Comparison of ENCODE assay signal across 8 mouse cellular contexts in genomic region chr3:130760711-130761435, GRCm38 (mm10). TPM values are rescaled to one million over a fixed set of nuclear protein-coding genes. Genes with fewer than 3 reads are reported as not detected.
DNase-seq lines count a peak whose midpoint lies in the region; ATAC-seq and TF ChIP-seq lines count a peak whose summit lies in the region.

No protein-coding gene starts in this region.

- DNase-seq in forebrain, embryonic 11.5 days (ENCODE audit: low spot score): peak; percentile 66
- DNase-seq in cerebellum, adult 2 months: peak; percentile 24 to 35
- DNase-seq in gastrocnemius, postnatal 14 days: peak; percentile 29
- peak; percentile 11 to 59 for DNase-seq in layer of hippocampus, postnatal 36 days
- DNase-seq in midbrain, embryonic 10.5 days (ENCODE audit: low spot score): peak; percentile 43
- DNase-seq in spleen, postnatal 10 days (ENCODE audit: low spot score in 2 of 2): peak; percentile 32 to 75

- no peak for TF ChIP-seq POLR2A in ES-Bruce4 (IDR thresholded peaks at IDR 0.05; ENCODE audit: insufficient read depth, low read length)
- no peak for TF ChIP-seq POLR2A in cerebellum, adult 2 months (IDR thresholded peaks at IDR 0.05; ENCODE audit: borderline replicate concordance, insufficient read depth, low read length)

- H3K9me3 ChIP-seq in forebrain, embryonic 11.5 days (ENCODE audit: control insufficient read depth, low read length): no peaks in the 10 kb centered on the region
- no peaks in the 10 kb centered on the region for H3K9me3 ChIP-seq in forebrain, embryonic 13.5 days (replicated peaks)
- no peaks in the 10 kb centered on the region for H3K9me3 ChIP-seq in ES-Bruce4 (replicated peaks; ENCODE audit: control insufficient read depth, insufficient read depth, low read length, poor library complexity, severe bottlenecking)
- H3K9me3 ChIP-seq in midbrain, embryonic 10.5 days (replicated peaks): no peaks in the 10 kb centered on the region

- H3K27ac ChIP-seq in forebrain, embryonic 11.5 days (ENCODE audit: low read depth, low read length): no peak overlapping the region
- H3K27ac ChIP-seq in forebrain, embryonic 13.5 days: no peak overlapping the region
- H3K27ac ChIP-seq in ES-Bruce4 (ENCODE audit: insufficient read depth, low read length): no peak overlapping the region
- no peak overlapping the region for H3K27ac ChIP-seq in cerebellum, adult 2 months (ENCODE audit: insufficient read depth, low read length)
- H3K27ac ChIP-seq in midbrain, embryonic 10.5 days (replicated peaks): no peak overlapping the region; the same call in 1 of the 2 replicates

- no peaks in the 10 kb centered on the region for H3K27me3 ChIP-seq in forebrain, embryonic 11.5 days (ENCODE audit: control insufficient read depth, insufficient read depth, low read length)
- no peaks in the 10 kb centered on the region for H3K27me3 ChIP-seq in forebrain, embryonic 13.5 days
- H3K27me3 ChIP-seq in ES-Bruce4 (ENCODE audit: control insufficient read depth, insufficient read depth, low read length, poor library complexity, severe bottlenecking): no peaks in the 10 kb centered on the region
- no peaks in the 10 kb centered on the region for H3K27me3 ChIP-seq in cerebellum, adult 2 months (ENCODE audit: control insufficient read depth, insufficient read depth, low read length)
- H3K27me3 ChIP-seq in midbrain, embryonic 10.5 days (ENCODE audit: low read depth, poor library complexity, severe bottlenecking): no peaks in the 10 kb centered on the region

- no peak overlapping the region for H3K4me2 ChIP-seq in forebrain, embryonic 11.5 days (ENCODE audit: low read depth, low read length, severe bottlenecking)
- H3K4me2 ChIP-seq in forebrain, embryonic 13.5 days: no peak overlapping the region

- H3K4me1 ChIP-seq in forebrain, embryonic 11.5 days (replicated peaks; ENCODE audit: control insufficient read depth, insufficient read depth, low read length): peaks cover 5% of the 10 kb centered on the region; the same call in 1 of the 2 replicates
- H3K4me1 ChIP-seq in forebrain, embryonic 13.5 days: peaks cover 19% of the 10 kb centered on the region
- no peaks in the 10 kb centered on the region for H3K4me1 ChIP-seq in ES-Bruce4 (ENCODE audit: control insufficient read depth, insufficient read depth, low read length)
- H3K4me1 ChIP-seq in cerebellum, adult 2 months (ENCODE audit: control insufficient read depth, insufficient read depth, low read length): no peaks in the 10 kb centered on the region
- H3K4me1 ChIP-seq in midbrain, embryonic 10.5 days: peaks cover 30% of the 10 kb centered on the region

- H3K9ac ChIP-seq in forebrain, embryonic 11.5 days (ENCODE audit: low read length): no peak overlapping the region
- no peak overlapping the region for H3K9ac ChIP-seq in forebrain, embryonic 13.5 days
- H3K9ac ChIP-seq in ES-Bruce4 (ENCODE audit: low read depth, poor library complexity, severe bottlenecking): no peak overlapping the region

- TF ChIP-seq CTCF in ES-Bruce4 (IDR thresholded peaks at IDR 0.05; ENCODE audit: low read depth, low read length): peak; percentile 42
- TF ChIP-seq CTCF in cerebellum, adult 2 months (IDR thresholded peaks at IDR 0.05; ENCODE audit: borderline replicate concordance, insufficient read depth, low read depth, low read length): peak; percentile 61; the same call in 1 of the 2 replicates

- no peak overlapping the region for H3K4me3 ChIP-seq in forebrain, embryonic 11.5 days (ENCODE audit: low read depth, low read length)
- no peak overlapping the region for H3K4me3 ChIP-seq in forebrain, embryonic 13.5 days
- no peak overlapping the region for H3K4me3 ChIP-seq in ES-Bruce4 (ENCODE audit: low read depth, low read length)
- no peak overlapping the region for H3K4me3 ChIP-seq in cerebellum, adult 2 months (replicated peaks; ENCODE audit: insufficient read depth, low read depth, low read length)
- no peak overlapping the region for H3K4me3 ChIP-seq in midbrain, embryonic 10.5 days

- intact Hi-C loops in gastrocnemius, postnatal 14 days (cut with DNase I; ENCODE audit: low total_unique reads): loop anchor here (2.0 kb wide), 1 partner anchor 474 kb away; no protein-coding TSS in a partner anchor

- no peaks in the 10 kb centered on the region for H3K36me3 ChIP-seq in forebrain, embryonic 11.5 days (ENCODE audit: control insufficient read depth, insufficient read depth, low read length)
- H3K36me3 ChIP-seq in forebrain, embryonic 13.5 days (ENCODE audit: poor library complexity, severe bottlenecking): no peaks in the 10 kb centered on the region
- H3K36me3 ChIP-seq in ES-Bruce4 (ENCODE audit: control insufficient read depth, insufficient read depth, low read length, poor library complexity, severe bottlenecking): no peaks in the 10 kb centered on the region
- no peaks in the 10 kb centered on the region for H3K36me3 ChIP-seq in midbrain, embryonic 10.5 days

- ATAC-seq in forebrain, embryonic 11.5 days (replicated peaks; ENCODE audit: low FRiP score): no peak
- no peak for ATAC-seq in forebrain, embryonic 13.5 days

- WGBS in forebrain, embryonic 11.5 days: 63% methylated on average over 24 of the region's 24 CpGs
- WGBS in forebrain, embryonic 13.5 days: 58% methylated on average over 24 of the region's 24 CpGs
- WGBS in cerebellum, adult 2 months: 57% methylated on average over 24 of the region's 24 CpGs
- WGBS in midbrain, embryonic 10.5 days: 60% methylated on average over 24 of the region's 24 CpGs

- TF ChIP-seq EP300 in ES-Bruce4 (IDR thresholded peaks at IDR 0.05; ENCODE audit: insufficient read depth, low read depth, low read length): no peak

RNA-seq across cellular contexts. Expression of gene Rpl34, which starts 30.7 kb away (rescaled TPM):
- 687 and 743 TPM in 2 replicates for polyA plus RNA-seq in forebrain, embryonic 11.5 days (2014; fragmentation: Nextera tagmentation; extraction: Ambion mirVana)
- 732 and 770 TPM in 2 replicates for polyA plus RNA-seq in forebrain, embryonic 13.5 days (2015; fragmentation: Nextera tagmentation; extraction: Ambion mirVana)
- 1,289 and 1,419 TPM in 2 replicates for polyA plus RNA-seq in ES-Bruce4 (2011; ENCODE audit: insufficient read depth, insufficient read length, low read depth, missing spikeins)
- polyA plus RNA-seq in cerebellum, adult 2 months (2012; rRNA removed): 913 and 926 TPM in 2 replicates
- 100 to 1,000 TPM; 465 to 522 TPM for total RNA-seq in gastrocnemius, postnatal 14 days (2021)
- 100 to 1,000 TPM; 327 to 329 TPM for total RNA-seq in layer of hippocampus, postnatal 36 days (2021)
- polyA plus RNA-seq in midbrain, embryonic 10.5 days (2016; fragmentation: Nextera tagmentation; extraction: Ambion mirVana): 751 and 868 TPM in 2 replicates

RNA-seq across cellular contexts. Expression of gene Ostc, which starts 51.6 kb away (rescaled TPM):
- polyA plus RNA-seq in forebrain, embryonic 11.5 days (2014; fragmentation: Nextera tagmentation; extraction: Ambion mirVana): 300 and 308 TPM in 2 replicates
- 281 and 290 TPM in 2 replicates for polyA plus RNA-seq in forebrain, embryonic 13.5 days (2015; fragmentation: Nextera tagmentation; extraction: Ambion mirVana)
- polyA plus RNA-seq in ES-Bruce4 (2011; ENCODE audit: insufficient read depth, insufficient read length, low read depth, missing spikeins): 170 and 180 TPM in 2 replicates
- 62.9 and 64.4 TPM in 2 replicates for polyA plus RNA-seq in cerebellum, adult 2 months (2012; rRNA removed)
- total RNA-seq in gastrocnemius, postnatal 14 days (2021): 10 to 100 TPM; 40.6 to 54.5 TPM
- 10 to 100 TPM; 67.1 TPM for total RNA-seq in layer of hippocampus, postnatal 36 days (2021)
- 327 and 345 TPM in 2 replicates for polyA plus RNA-seq in midbrain, embryonic 10.5 days (2016; fragmentation: Nextera tagmentation; extraction: Ambion mirVana)
